Mouse (Mus musculus) lung, adult 2 months (tissue): ENCODE results near the gene Rhd. TPM values are rescaled to one million over a fixed set of nuclear protein-coding genes. Genes with fewer than 3 reads are reported as not detected.
"Not testable (repeated sequence)": the region's sequence is repeated elsewhere in the genome, so short reads cannot be mapped to it uniquely, and the experiment has no call there.

Experiments
- DNase-seq: peaks from one replicate; pipeline ENCODE4 v3.0.0; 2022
- H3K4me1 ChIP-seq: fragments of 200-500 bp; 2 replicates; pipeline ENCODE4 v1.6.1; 2011; ENCODE audit warnings: low read length; ENCODE audit not compliant: control insufficient read depth, insufficient read depth
- H3K4me3 ChIP-seq: fragments of 200-500 bp; replicated peaks from 2 replicates; pipeline ENCODE3; 2011; ENCODE audit warnings: low read depth, mild to moderate bottlenecking, control low read depth, low read length; ENCODE audit errors: extremely low read depth
- CTCF ChIP-seq: fragments of 200-500 bp; IDR thresholded peaks from 2 replicates; pipeline ENCODE4 v1.5.1; 2011; ENCODE audit warnings: mild to moderate bottlenecking, low read length, control low read depth; ENCODE audit not compliant: insufficient read depth
- POLR2A ChIP-seq: fragments of 200-500 bp; IDR thresholded peaks from 2 replicates; pipeline ENCODE4 v1.6.1; 2011; ENCODE audit warnings: low read depth, mild to moderate bottlenecking, control low read depth, low read length, borderline replicate concordance; ENCODE audit errors: extremely low read depth
- WGBS: fragments of 180-500 bp; shearing (Covaris S2); methylation state at CpG from one replicate; pipeline ENCODE4 v1.1.7; 2018; 5-methylcytosine and 5-hydroxymethylcytosine counted together
- polyA plus RNA-seq: library from polyadenylated mRNA; depleted of rRNA; stranded (reverse); fragments of >200 nt; gene quantifications from 2 replicates; pipeline ENCODE4 v1.2.3, GENCODE M21; 2012; rRNA removed

Gene Rhd
- polyA plus RNA-seq, result 0.14 TPM in 1 of 2 replicates, not detected in the other

- WGBS, result 64% methylated on average over 14 of the region's 14 CpGs
- no peak for TF ChIP-seq POLR2A
- no peak for TF ChIP-seq CTCF
- no peak for DNase-seq
- Histone ChIP-seq H3K4me3 (no peak within 1 kb of the TSS), H3K4me1 (no peaks in the 10 kb centered on the region)
Observed at GRCm38 (mm10) chr4:134863937-134864729, at the start of gene Rhd. Rhd (plus strand) TSS chr4:134864536.

- Histone ChIP-seq H3K4me3 (no peak overlapping the region), H3K4me1 (peaks cover 6% of the 10 kb centered on the region)
- TF ChIP-seq CTCF (no peak), POLR2A (no peak)
- WGBS, result 67% methylated on average over 4 of the region's 4 CpGs
- no peak for DNase-seq
Observed at GRCm38 (mm10) chr4:134817706-134818105, 46.6 kb upstream of the Rhd start.

GRCm38 (mm10) chr4:134821061-134821460 is 43.3 kb upstream of the Rhd start:
- TF ChIP-seq CTCF (no peak), POLR2A (no peak)
- Histone ChIP-seq H3K4me3 (no peak overlapping the region), H3K4me1 (peaks cover 6% of the 10 kb centered on the region)
- 23% methylated on average over 1 of the region's 1 CpGs for WGBS
- no peak for DNase-seq

- 54% methylated on average over 2 of the region's 2 CpGs for WGBS
- H3K4me3 ChIP-seq, result no peak overlapping the region
- DNase-seq, result no peak
- H3K4me1 ChIP-seq, result peaks cover 6% of the 10 kb centered on the region
- TF ChIP-seq CTCF (no peak), POLR2A (no peak)
Observed at GRCm38 (mm10) chr4:134823560-134823959, 40.8 kb upstream of the Rhd start.

GRCm38 (mm10) chr4:134825864-134826263 is 38.5 kb upstream of the Rhd start:
- not testable (repeated sequence) for DNase-seq, H3K4me3 ChIP-seq, H3K4me1 ChIP-seq
- 99% methylated on average over 11 of the region's 11 CpGs for WGBS

GRCm38 (mm10) chr4:134826348-134826747 is 38.0 kb upstream of the Rhd start:
- peaks cover 5% of the 10 kb centered on the region for H3K4me1 ChIP-seq
- TF ChIP-seq POLR2A, result no peak
- TF ChIP-seq CTCF, result no peak
- DNase-seq, result no peak
- H3K4me3 ChIP-seq, result no peak overlapping the region

GRCm38 (mm10) chr4:134827806-134828205 is 36.5 kb upstream of the Rhd start:
- WGBS, result 66% methylated on average over 11 of the region's 11 CpGs
- TF ChIP-seq POLR2A (no peak), CTCF (0 out of 2 replicates have a peak, but pooled peaks have one; percentile 0)
- Histone ChIP-seq H3K4me1 (no peaks in the 10 kb centered on the region; the same call in 1 of the 2 replicates), H3K4me3 (no peak overlapping the region)
- peak; percentile 32 for DNase-seq

GRCm38 (mm10) chr4:134831934-134832333 is 32.4 kb upstream of the Rhd start:
- no peak for TF ChIP-seq CTCF
- no peak for TF ChIP-seq POLR2A
- WGBS, result 90% methylated on average over 3 of the region's 3 CpGs
- no peak for DNase-seq
- Histone ChIP-seq H3K4me3 (no peak overlapping the region), H3K4me1 (no peaks in the 10 kb centered on the region; the same call in 1 of the 2 replicates)

- TF ChIP-seq POLR2A, result no peak
- no peak for TF ChIP-seq CTCF
- 80% methylated on average over 4 of the region's 4 CpGs for WGBS
- no peak for DNase-seq
- H3K4me3 ChIP-seq, result no peak overlapping the region
- peaks cover 4% of the 10 kb centered on the region; the same call in 1 of the 2 replicates for H3K4me1 ChIP-seq
Observed at GRCm38 (mm10) chr4:134835486-134835885, 28.9 kb upstream of the Rhd start.

- 38% methylated on average over 1 of the region's 1 CpGs for WGBS
- no peak for DNase-seq
- no peak overlapping the region for H3K4me3 ChIP-seq
- TF ChIP-seq POLR2A (no peak), CTCF (no peak)
- peaks cover 4% of the 10 kb centered on the region; the same call in 1 of the 2 replicates for H3K4me1 ChIP-seq
Observed at GRCm38 (mm10) chr4:134838221-134838620, 26.1 kb upstream of the Rhd start.

GRCm38 (mm10) chr4:134838706-134839105 is 25.6 kb upstream of the Rhd start:
- not testable (repeated sequence) for DNase-seq, H3K4me3 ChIP-seq, H3K4me1 ChIP-seq
- 80% methylated on average over 3 of the region's 3 CpGs for WGBS
